Mouse (Mus musculus) hindbrain, postnatal 0 days (tissue): ENCODE data around the gene Olfr642. TPM values are rescaled to one million over a fixed set of nuclear protein-coding genes. Genes with fewer than 3 reads are reported as not detected.

Experiments used
- ATAC-seq: fragments of 200-750 bp; cut with Nextera tagmentation; 2 replicates; pipeline ENCODE4 v1.8.0; 2017; ENCODE audit warnings: mild to moderate bottlenecking, moderate TSS enrichment, moderate library complexity
- DNase-seq: peaks from one replicate; pipeline ENCODE4 v3.0.0-alpha.2; 2015; ENCODE audit warnings: low spot score
- H3K27ac ChIP-seq: fragments of 300-500 bp; sonication (generic); 2 replicates; pipeline ENCODE4 v1.5.1; 2014; ENCODE audit warnings: mild to moderate bottlenecking
- H3K27me3 ChIP-seq: fragments of 300-500 bp; sonication (generic); 2 replicates; pipeline ENCODE4 v1.6.1; 2014; ENCODE audit warnings: low read length, mixed read lengths; ENCODE audit not compliant: insufficient read depth
- H3K36me3 ChIP-seq: fragments of 300-500 bp; sonication (generic); 2 replicates; pipeline ENCODE4 v1.6.1; 2014; ENCODE audit warnings: low read length, mixed read lengths; ENCODE audit not compliant: insufficient read depth
- H3K4me1 ChIP-seq: fragments of 300-500 bp; sonication (generic); 2 replicates; pipeline ENCODE4 v1.6.1; 2014; ENCODE audit warnings: antibody characterized with exemption, low read length, mixed read lengths; ENCODE audit not compliant: insufficient read depth
- H3K4me2 ChIP-seq: fragments of 300-500 bp; sonication (generic); 2 replicates; pipeline ENCODE4 v1.6.1; 2014; ENCODE audit warnings: low read depth, mild to moderate bottlenecking, low read length, moderate library complexity, mixed read lengths
- H3K4me3 ChIP-seq: fragments of 300-500 bp; sonication (generic); 2 replicates; pipeline ENCODE4 v1.5.1; 2014; ENCODE audit warnings: low read length
- H3K9ac ChIP-seq: fragments of 300-500 bp; sonication (generic); replicated peaks from 2 replicates; pipeline ENCODE4 v1.6.1; 2014; ENCODE audit warnings: mild to moderate bottlenecking, low read length, moderate library complexity, mixed read lengths
- H3K9me3 ChIP-seq: fragments of 300-500 bp; sonication (generic); 2 replicates; pipeline ENCODE4 v1.6.1; 2016; ENCODE audit warnings: low read length, mixed read lengths
- CTCF ChIP-seq: IDR thresholded peaks from 2 replicates; pipeline ENCODE4 v1.5.1; 2016; ENCODE audit warnings: antibody characterized with exemption, control low read depth, low read depth
- WGBS: fragments of 180-500 bp; shearing (Covaris S2); extraction: QIAGEN DNeasy Blood & Tissue Kit; methylation state at CpG from one replicate; pipeline ENCODE4 v1.1.7; 2014; 5-methylcytosine and 5-hydroxymethylcytosine counted together
- polyA plus RNA-seq: library from polyadenylated mRNA; unstranded; fragments of >200 nt; fragmentation: Nextera tagmentation; extraction: Ambion mirVana; gene quantifications from 2 replicates; pipeline ENCODE4 v1.2.1, GENCODE M21; 2015
- total RNA-seq: library from RNA; depleted of rRNA; stranded (reverse); fragments of >200 nt; gene quantifications from 2 replicates; pipeline ENCODE4 v1.2.3, GENCODE M21; 2014; rRNA removed

The Olfr642 gene
- total RNA-seq (not detected in 2 replicates), polyA plus RNA-seq (not detected in 2 replicates)

DNA sequence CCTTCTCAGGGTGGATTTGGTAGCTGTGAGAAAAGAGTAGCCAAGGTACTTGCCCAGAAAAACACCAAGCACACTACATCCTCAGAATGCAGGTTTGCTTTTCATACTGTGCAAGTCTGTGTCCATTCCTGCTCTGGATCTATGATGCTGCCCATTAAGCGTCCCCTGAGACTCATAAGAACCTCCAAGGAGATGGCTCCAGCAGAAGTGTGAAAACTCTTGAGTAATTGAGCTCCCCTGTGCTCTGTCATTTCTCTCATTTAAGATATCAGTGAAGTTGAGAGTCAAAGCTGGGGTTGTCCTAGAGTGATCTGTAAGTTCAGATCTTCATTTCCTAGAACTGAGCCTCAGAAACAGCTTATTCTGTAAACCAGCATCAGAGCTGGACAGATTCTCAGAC lies at the start of gene Olfr642:
Gene Olfr642, minus strand, starts transcription at position 101 of the 400 bp plus-strand sequence.
- no peaks in the 10 kb centered on the region for H3K27me3 ChIP-seq
- no peak within 1 kb of the TSS for H3K4me3 ChIP-seq
- TF ChIP-seq CTCF = no peak
- H3K4me1 ChIP-seq = no peaks in the 10 kb centered on the region
- H3K9me3 ChIP-seq = no peaks in the 10 kb centered on the region
- H3K36me3 ChIP-seq = no peaks in the 10 kb centered on the region
- H3K4me2 ChIP-seq = no peak within 1 kb of the TSS
- 67% methylated on average over 1 of the region's 1 CpGs for WGBS
- no peak within 1 kb of the TSS for H3K9ac ChIP-seq
- no peak within 1 kb of the TSS for H3K27ac ChIP-seq
- DNase-seq (no peak), ATAC-seq (no peak)

DNA sequence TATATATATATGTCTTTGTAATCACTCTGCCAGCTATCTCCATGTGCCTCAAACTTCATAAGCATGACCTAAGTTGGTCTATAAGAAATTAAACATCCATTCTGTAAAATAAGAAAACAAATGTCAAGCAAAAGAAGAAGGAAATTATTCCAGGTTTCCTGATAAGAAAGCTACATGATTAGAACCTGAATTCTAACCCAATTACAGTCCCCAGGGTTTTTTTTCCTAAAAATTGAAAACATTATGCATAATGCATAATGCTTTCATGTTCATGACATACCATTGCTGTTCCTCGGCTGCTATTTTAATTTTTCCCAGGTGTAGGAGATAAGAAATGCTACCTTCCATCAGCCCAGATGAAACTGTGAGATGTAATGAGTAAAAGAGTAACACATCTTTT lies 32.9 kb upstream of the Olfr642 start, which contains the start of gene Olfr645:
Gene Olfr645, minus strand, starts transcription at position 101 of the 400 bp plus-strand sequence.
- H3K4me1 ChIP-seq = no peaks in the 10 kb centered on the region
- TF ChIP-seq CTCF = no peak

DNA sequence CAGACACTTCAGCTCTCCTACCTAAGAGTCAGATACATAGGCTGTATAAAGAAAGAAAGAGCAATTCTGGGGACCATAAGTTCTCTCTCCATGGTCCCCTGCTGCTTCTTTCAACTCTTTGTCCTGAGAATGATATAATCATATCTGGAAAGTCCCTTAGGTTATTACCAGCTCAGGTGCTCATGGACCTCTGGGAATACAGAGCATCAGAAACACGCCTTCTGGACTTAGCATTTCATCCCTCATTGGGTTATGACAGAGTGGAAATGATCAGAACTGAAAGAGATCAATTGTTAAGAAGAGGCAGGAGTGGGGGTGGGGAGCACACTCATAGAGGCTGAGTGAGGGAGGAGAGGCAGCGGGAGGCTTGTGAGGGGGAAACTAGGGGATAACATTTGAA lies 19.3 kb upstream of the Olfr642 start, which contains the start of gene Olfr644:
Gene Olfr644, minus strand, starts transcription at position 101 of the 400 bp plus-strand sequence.
- H3K27ac ChIP-seq = no peak within 1 kb of the TSS
- no peaks in the 10 kb centered on the region for H3K9me3 ChIP-seq
- H3K4me3 ChIP-seq = no peak within 1 kb of the TSS
- H3K4me2 ChIP-seq = no peak within 1 kb of the TSS
- no peaks in the 10 kb centered on the region for H3K36me3 ChIP-seq
- H3K27me3 ChIP-seq = no peaks in the 10 kb centered on the region
- TF ChIP-seq CTCF = no peak
- H3K4me1 ChIP-seq = no peaks in the 10 kb centered on the region
- H3K9ac ChIP-seq = no peak within 1 kb of the TSS
- DNase-seq = no peak
- ATAC-seq = no peak
- 82% methylated on average over 2 of the region's 2 CpGs for WGBS

More for the DNA sequence above, 32.9 kb upstream of the Olfr642 start, which contains the start of gene Olfr645:
- Histone ChIP-seq H3K9ac (no peak within 1 kb of the TSS), H3K4me3 (no peak within 1 kb of the TSS), H3K4me2 (no peak within 1 kb of the TSS), H3K9me3 (no peaks in the 10 kb centered on the region), H3K27me3 (no peaks in the 10 kb centered on the region), H3K36me3 (no peaks in the 10 kb centered on the region), H3K27ac (no peak within 1 kb of the TSS)
- DNase-seq (no peak), ATAC-seq (no peak)
- WGBS = 72% methylated on average over 1 of the region's 1 CpGs

DNA sequence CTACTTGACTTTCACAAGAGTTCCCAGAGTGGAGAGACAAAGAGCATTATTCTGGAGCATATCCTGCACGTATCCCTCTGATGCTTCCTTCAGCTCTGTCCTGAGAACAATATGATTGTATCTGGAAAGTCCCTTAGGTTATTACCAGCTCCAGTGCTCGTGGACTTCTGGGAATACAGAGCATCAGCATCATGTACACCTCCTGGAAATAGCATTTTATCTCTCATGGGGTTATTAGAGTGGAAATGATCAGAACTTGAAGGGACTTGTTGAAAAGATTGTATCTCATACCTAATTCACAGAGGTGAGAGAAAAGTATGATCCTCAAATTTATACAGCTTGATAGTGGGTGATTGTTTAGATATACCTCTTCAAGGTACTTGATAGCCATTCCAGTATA lies 8.9 kb upstream of the Olfr642 start, which contains the start of gene 4930516K23Rik:
Gene 4930516K23Rik, minus strand, starts transcription at position 101 of the 400 bp plus-strand sequence.
- ATAC-seq = no peak
- 36% methylated on average over 2 of the region's 2 CpGs for WGBS
- Histone ChIP-seq H3K9me3 (no peaks in the 10 kb centered on the region), H3K27ac (no peak within 1 kb of the TSS), H3K4me3 (no peak within 1 kb of the TSS), H3K36me3 (no peaks in the 10 kb centered on the region), H3K4me1 (no peaks in the 10 kb centered on the region), H3K9ac (no peak within 1 kb of the TSS), H3K27me3 (no peaks in the 10 kb centered on the region), H3K4me2 (no peak within 1 kb of the TSS)
- no peak for TF ChIP-seq CTCF
- no peak for DNase-seq

DNA sequence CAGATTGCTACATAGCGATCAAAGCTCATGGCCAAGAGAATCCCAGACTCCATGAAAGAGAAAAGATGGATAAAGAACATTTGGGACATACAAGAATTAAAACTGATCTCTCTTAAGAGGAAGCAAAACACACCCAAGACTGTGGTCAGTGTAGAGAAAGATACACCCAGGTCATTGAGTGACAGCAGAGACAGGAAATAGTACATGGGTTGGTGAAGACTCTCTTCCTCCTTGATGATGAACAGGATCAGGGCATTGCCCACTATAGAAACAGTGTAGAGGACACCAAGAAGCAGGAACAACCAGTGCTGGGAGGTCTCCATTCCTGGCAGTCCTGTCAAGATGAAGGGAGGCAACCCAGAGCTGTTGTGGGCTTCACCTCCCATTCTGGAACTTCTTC lies 6.7 kb upstream of the Olfr642 start:
- 92% methylated on average over 1 of the region's 1 CpGs for WGBS
- Histone ChIP-seq H3K9me3 (no peaks in the 10 kb centered on the region), H3K27me3 (no peaks in the 10 kb centered on the region), H3K4me2 (no peak overlapping the region), H3K9ac (no peak overlapping the region), H3K4me1 (no peaks in the 10 kb centered on the region), H3K4me3 (no peak overlapping the region), H3K27ac (no peak overlapping the region), H3K36me3 (no peaks in the 10 kb centered on the region)
- ATAC-seq (no peak), DNase-seq (no peak)
- no peak for TF ChIP-seq CTCF

DNA sequence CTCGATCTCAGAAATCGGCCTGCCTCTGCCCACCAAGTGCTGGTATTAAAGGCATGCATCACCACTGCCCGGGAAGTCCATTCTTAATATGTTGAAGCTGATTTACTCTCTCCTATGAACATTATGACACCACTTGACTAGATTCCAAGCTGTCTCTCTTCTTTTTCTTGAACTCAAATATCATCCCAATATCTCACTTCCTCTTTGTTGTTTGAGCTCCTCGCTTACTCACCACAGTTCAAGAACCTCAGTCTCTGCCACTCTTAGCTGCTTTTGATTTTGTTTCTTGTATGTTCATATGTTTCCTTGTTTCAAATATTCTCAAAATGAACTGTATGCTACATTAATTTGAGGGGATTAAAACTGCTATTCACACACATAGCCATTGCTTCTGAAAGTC lies 1.7 kb downstream of the Olfr642 start:
- DNase-seq (no peak), ATAC-seq (no peak)
- Histone ChIP-seq H3K36me3 (no peaks in the 10 kb centered on the region), H3K9ac (no peak overlapping the region), H3K9me3 (no peaks in the 10 kb centered on the region), H3K4me3 (no peak overlapping the region), H3K27ac (no peak overlapping the region), H3K4me2 (no peak overlapping the region), H3K27me3 (no peaks in the 10 kb centered on the region), H3K4me1 (no peaks in the 10 kb centered on the region)
- WGBS = 94% methylated on average over 4 of the region's 4 CpGs
- no peak for TF ChIP-seq CTCF

DNA sequence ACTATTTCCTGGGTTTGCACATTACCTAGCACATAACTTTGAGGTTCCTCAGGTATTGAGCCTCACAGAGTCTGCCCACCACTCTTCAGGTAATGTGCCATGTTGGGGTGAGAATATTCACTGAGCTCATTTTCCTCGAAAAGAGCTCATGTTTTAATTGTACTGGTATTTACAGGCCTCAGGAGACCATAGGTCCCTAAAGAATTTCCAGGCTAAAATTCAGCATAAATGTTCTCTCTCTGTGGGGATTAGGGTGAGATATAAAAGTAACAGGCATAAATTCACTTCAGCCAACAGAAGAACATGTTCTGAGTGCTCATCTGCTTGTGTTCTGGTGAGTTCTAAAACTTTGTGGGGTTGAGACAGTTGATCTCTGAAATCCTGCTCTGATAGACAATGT lies 17.3 kb downstream of the Olfr642 start, which contains the start of gene Olfr641:
Gene Olfr641, plus strand, starts transcription at position 301 of the 400 bp plus-strand sequence.
- Histone ChIP-seq H3K4me3 (no peak within 1 kb of the TSS), H3K36me3 (no peaks in the 10 kb centered on the region), H3K27ac (no peak within 1 kb of the TSS), H3K9me3 (no peaks in the 10 kb centered on the region), H3K9ac (no peak within 1 kb of the TSS), H3K27me3 (no peaks in the 10 kb centered on the region), H3K4me1 (no peaks in the 10 kb centered on the region), H3K4me2 (no peak within 1 kb of the TSS)
- ATAC-seq = no peak
- no peak for TF ChIP-seq CTCF
- 73% methylated on average over 1 of the region's 1 CpGs for WGBS
- no peak for DNase-seq
